Mouse (Mus musculus) liver, adult (tissue): Measurements from ENCODE around the gene Ttc29.

ENCODE experiments used
- GATA4 ChIP-seq: IDR thresholded peaks from 2 replicates; pipeline ENCODE4 v1.6.1; 2014; ENCODE audit warnings: mild to moderate bottlenecking, low read length; ENCODE audit not compliant: insufficient replicate concordance

Ttc29 gene

GRCm38 (mm10) chr8:78323391-78323790 lies 110.3 kb downstream of the Ttc29 start:
- TF ChIP-seq GATA4, result no peak

GRCm38 (mm10) chr8:78340689-78341529 lies 127.8 kb downstream of the Ttc29 start:
- TF ChIP-seq GATA4, result no peak

DNA sequence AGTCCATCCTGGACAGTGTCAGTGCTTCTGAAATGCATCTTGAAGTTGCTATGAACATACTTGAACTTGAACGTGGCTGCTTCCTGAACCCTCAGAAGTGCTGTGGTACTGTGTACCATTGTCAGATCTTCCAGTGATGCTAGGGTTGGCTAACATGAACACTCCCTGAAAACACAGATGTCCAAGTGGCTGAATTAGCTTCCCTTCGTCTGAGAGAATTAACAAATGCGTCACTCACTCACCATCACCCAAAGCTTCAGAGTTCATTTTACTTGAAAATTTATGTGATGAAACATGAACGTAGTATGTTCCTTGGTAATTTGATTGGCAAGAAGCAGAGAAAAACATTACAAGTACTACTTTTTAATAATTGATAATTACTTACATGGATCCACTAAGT lies 129.1 kb downstream of the Ttc29 start:
- TF ChIP-seq GATA4, result no peak

- TF ChIP-seq GATA4, result no peak
Measured at GRCm38 (mm10) chr8:78344006-78344405, 130.9 kb downstream of the Ttc29 start.

- no peak for TF ChIP-seq GATA4
Measured at GRCm38 (mm10) chr8:78345705-78346104, 132.6 kb downstream of the Ttc29 start.

DNA sequence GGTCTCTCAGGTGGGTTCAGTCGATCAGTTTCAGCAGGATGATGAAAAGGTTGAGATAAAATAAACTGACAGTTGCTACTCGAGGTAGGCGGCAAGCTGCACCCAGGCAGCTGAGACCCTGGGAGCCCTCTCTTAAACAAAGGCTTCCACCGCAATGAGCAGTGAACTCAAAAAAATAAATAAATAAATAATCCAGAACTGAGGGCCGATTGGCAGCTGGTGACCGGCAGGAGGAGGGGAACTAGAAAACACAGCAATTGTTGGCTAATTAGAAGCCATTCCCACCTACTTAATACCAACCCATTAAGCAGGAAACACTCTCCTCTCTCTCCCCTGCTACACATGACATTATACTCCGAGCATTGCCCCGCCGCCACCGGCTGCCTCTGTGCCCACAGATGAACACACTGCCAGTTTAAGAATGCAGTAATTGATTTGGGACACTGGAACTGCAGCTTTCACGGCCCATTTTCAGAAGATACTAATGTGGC lies 133.1 kb downstream of the Ttc29 start:
- TF ChIP-seq GATA4, result no peak

GRCm38 (mm10) chr8:78353902-78354301 lies 140.8 kb downstream of the Ttc29 start:
- no peak for TF ChIP-seq GATA4

DNA sequence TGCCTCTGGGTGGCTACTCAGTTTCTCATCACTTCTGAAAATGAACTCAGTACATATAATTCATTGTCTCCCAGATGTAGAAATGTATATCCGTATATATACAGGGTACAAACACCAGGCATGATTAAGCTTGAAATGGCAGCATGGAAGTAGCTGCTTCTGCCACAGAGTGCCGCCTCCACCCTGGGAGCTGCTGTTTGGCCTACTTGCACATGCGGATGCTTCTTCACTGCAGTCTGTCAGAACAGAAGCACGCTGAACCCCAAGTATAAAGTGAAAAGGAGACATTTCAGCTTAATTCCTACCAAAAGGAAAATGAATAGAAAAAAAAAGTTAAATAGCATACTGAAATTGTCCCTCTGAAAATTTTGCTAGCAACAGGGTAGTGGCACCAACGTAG lies 141.7 kb downstream of the Ttc29 start:
- TF ChIP-seq GATA4, result no peak

- TF ChIP-seq GATA4, result no peak
Measured at GRCm38 (mm10) chr8:78390756-78391155, 177.7 kb downstream of the Ttc29 start.

DNA sequence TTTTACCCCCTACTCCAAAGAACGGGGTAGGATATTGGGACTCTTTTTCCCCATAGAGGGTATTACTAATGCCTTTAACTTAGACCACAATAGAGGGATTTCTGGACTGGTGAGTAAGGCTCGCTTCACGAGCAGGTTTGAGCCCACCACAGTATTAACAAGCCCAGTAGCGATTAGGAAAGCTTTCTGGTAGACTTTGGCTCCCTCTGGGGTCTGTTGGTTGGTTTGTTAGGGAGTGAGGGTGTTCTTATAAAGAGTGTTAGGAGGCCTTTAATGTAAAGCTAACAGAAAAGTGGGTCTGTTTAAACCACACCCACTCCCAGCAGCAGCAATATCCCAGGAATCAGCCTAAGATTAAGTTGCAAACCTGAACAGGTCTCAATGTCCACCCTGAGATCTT lies 206.2 kb downstream of the Ttc29 start:
- no peak for TF ChIP-seq GATA4

- TF ChIP-seq GATA4, result no peak
Measured at GRCm38 (mm10) chr8:78420101-78420503, 207.0 kb downstream of the Ttc29 start.

- no peak for TF ChIP-seq GATA4
Measured at GRCm38 (mm10) chr8:78423937-78424336, 210.8 kb downstream of the Ttc29 start.

GRCm38 (mm10) chr8:78426455-78426854 lies 213.4 kb downstream of the Ttc29 start:
- TF ChIP-seq GATA4, result no peak

DNA sequence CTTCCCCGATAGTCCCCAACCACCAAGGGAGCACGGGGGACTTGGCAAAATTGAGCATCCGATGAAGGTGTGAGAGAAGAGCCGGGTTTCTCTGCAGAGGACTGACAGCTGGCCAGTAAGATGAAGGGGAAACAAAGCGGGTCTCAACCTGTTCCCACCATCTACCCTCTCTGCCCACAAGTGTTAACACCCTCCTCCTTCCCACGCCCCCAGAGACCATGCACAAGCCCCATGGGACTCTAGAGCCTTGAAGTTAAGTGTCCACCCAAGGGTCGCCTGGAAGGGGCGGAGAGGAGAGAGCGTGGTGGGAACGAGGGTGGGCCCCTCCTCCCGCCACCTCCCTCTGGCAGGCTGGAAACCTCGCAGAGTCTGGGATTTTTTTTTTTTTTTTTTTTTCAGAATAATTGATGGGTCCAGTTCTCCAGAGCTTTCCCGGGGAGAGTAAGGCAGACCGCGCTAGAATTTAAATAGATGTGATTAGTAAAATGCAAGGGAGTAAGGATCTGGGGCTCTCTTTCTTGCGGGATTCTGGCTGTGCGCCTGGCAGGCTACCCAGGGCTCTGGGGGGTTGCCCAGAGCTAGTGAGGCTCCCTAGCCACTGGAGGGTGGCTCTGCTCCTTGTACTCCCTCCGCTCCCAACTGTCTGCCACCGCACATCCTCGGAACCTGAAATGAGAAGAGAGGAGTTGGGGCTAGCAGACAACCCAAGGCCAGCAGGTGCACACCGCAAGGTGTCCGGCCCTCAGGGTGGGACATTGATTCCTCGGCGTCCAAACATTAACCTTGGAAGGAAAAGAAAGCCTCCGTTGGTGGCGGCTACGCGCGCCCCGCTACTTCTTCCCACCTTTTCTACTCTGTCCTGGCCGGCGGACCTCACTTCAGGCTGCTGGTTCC lies 214.0 kb downstream of the Ttc29 start:
- no peak for TF ChIP-seq GATA4

GRCm38 (mm10) chr8:78427769-78428130 lies 214.7 kb downstream of the Ttc29 start:
- TF ChIP-seq GATA4, result no peak

DNA sequence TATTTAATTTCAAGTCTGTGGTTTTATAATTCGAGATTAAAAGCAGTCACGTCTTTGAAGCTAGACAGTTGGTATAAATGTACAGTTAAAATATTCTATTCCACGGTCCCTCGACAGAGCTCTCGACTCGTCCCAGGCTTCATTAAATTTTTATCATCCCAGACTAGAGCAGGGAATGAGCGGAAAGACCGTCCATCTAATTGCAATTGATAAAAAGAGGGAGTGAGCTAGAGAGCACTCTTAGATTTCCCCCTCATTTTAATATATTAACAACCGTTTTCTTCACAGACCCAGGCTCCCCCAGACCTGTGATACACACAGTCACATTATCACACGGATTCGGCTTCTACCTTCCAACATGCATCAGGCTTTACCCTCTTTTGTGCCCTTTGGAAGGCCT lies 215.1 kb downstream of the Ttc29 start:
- no peak for TF ChIP-seq GATA4
